Mouse (Mus musculus) bone marrow, adult 2 months (tissue): ENCODE data around the gene Dlgap1.

Experiments used
- CTCF ChIP-seq: fragments of 200-500 bp; IDR thresholded peaks from 2 replicates; pipeline ENCODE4 v1.5.1; 2011; ENCODE audit warnings: low read length, control low read depth; ENCODE audit not compliant: control insufficient read depth, insufficient read depth
- POLR2A ChIP-seq: fragments of 200-500 bp; IDR thresholded peaks from 2 replicates; pipeline ENCODE4 v1.6.1; 2011; ENCODE audit warnings: low read depth, mild to moderate bottlenecking, control low read depth, low read length, borderline replicate concordance; ENCODE audit not compliant: control insufficient read depth

DNA sequence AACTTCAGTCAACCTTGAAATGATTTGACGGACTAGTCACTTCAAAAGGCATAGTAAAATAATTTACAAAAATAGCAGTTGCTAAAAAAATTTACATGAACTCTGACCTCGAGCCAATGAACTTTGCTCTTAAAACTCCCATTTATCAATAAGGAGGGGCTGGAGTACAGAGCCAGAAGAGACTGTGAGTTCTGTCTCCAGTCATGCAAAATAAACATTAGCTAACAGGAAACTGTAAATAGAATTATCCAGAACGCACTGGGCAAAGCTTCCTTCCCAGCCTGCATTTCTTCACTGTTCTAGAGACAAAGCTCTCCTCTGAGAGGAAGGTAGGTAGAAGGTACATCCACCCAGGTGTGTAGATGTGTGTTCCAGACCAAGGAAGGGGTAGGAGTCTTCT lies 692.5 kb downstream of the Dlgap1 start:
- no peak for TF ChIP-seq POLR2A
- TF ChIP-seq CTCF: no peak
